Mouse (Mus musculus): ENCODE data around the gene Stard8.
"Not testable (repeated sequence)": the region's sequence is repeated elsewhere in the genome, so short reads cannot be mapped to it uniquely, and the experiment has no call there.

The Stard8 gene

GRCm38 (mm10) chrX:99003046-99003445, at the start of gene Stard8:
Gene Stard8 (plus strand): TSS chrX:99003248.
- no peak for DNase-seq

- DNase-seq, result peak; percentile 14
Measured at GRCm38 (mm10) chrX:98953941-98954340, 49.1 kb upstream of the Stard8 start.

GRCm38 (mm10) chrX:98958287-98958686, 44.8 kb upstream of the Stard8 start:
- no peak for DNase-seq

GRCm38 (mm10) chrX:98959050-98959449, 44.0 kb upstream of the Stard8 start:
- DNase-seq, result no peak

GRCm38 (mm10) chrX:98963742-98964141, 39.3 kb upstream of the Stard8 start:
- no peak for DNase-seq

GRCm38 (mm10) chrX:98964513-98964912, 38.5 kb upstream of the Stard8 start:
- DNase-seq, result no peak

GRCm38 (mm10) chrX:98986611-98987010, 16.4 kb upstream of the Stard8 start:
- DNase-seq, result not testable (repeated sequence)

GRCm38 (mm10) chrX:98989574-98989973, 13.5 kb upstream of the Stard8 start:
- peak; percentile 27 for DNase-seq

- DNase-seq, result no peak
Measured at GRCm38 (mm10) chrX:99002065-99002464, 983 bp upstream of the Stard8 start.

- no peak for DNase-seq
Measured at GRCm38 (mm10) chrX:99010581-99010980, 7.5 kb downstream of the Stard8 start.

- no peak for DNase-seq
Measured at GRCm38 (mm10) chrX:99011281-99011680, 8.2 kb downstream of the Stard8 start.

GRCm38 (mm10) chrX:99012486-99012885, 9.4 kb downstream of the Stard8 start:
- DNase-seq, result no peak

- no peak for DNase-seq
Measured at GRCm38 (mm10) chrX:99015705-99016104, 12.7 kb downstream of the Stard8 start.

GRCm38 (mm10) chrX:99016987-99017386, 13.9 kb downstream of the Stard8 start:
- DNase-seq, result no peak

GRCm38 (mm10) chrX:99017874-99018273, 14.8 kb downstream of the Stard8 start:
- no peak for DNase-seq

GRCm38 (mm10) chrX:99019303-99019702, 16.3 kb downstream of the Stard8 start:
- DNase-seq, result no peak

- no peak for DNase-seq
Measured at GRCm38 (mm10) chrX:99020215-99020614, 17.2 kb downstream of the Stard8 start.

- DNase-seq, result no peak
Measured at GRCm38 (mm10) chrX:99021593-99021992, 18.5 kb downstream of the Stard8 start.

- no peak for DNase-seq
Measured at GRCm38 (mm10) chrX:99023951-99024350, 20.9 kb downstream of the Stard8 start.

GRCm38 (mm10) chrX:99035407-99035806, 32.4 kb downstream of the Stard8 start:
- no peak for DNase-seq

GRCm38 (mm10) chrX:99042451-99042951, 39.5 kb downstream of the Stard8 start:
- DNase-seq, result peak; percentile 63

GRCm38 (mm10) chrX:99043275-99043674, 40.2 kb downstream of the Stard8 start:
- DNase-seq, result no peak

GRCm38 (mm10) chrX:99043739-99044138, 40.7 kb downstream of the Stard8 start:
- DNase-seq, result no peak

GRCm38 (mm10) chrX:99045315-99045714, 42.3 kb downstream of the Stard8 start:
- DNase-seq, result no peak

GRCm38 (mm10) chrX:99046360-99047055, 43.5 kb downstream of the Stard8 start:
- no peak for DNase-seq
